Mouse (Mus musculus) C2C12 (cell line): ENCODE data around the gene Slc2a4.

ENCODE experiments used
- CEBPB ChIP-seq: IDR thresholded peaks from one replicate; pipeline ENCODE4 v1.6.1; 2011; ENCODE audit warnings: low read depth, mild to moderate bottlenecking, control low read depth, moderate library complexity
- CTCF ChIP-seq: IDR thresholded peaks from one replicate; pipeline ENCODE4 v1.5.1; 2011; ENCODE audit not compliant: control insufficient read depth, insufficient read depth, insufficient read length
- FOSL1 ChIP-seq: IDR thresholded peaks from one replicate; pipeline ENCODE4 v1.8.0; 2011; ENCODE audit warnings: mild to moderate bottlenecking, low read length; ENCODE audit not compliant: poor library complexity, insufficient read depth, severe bottlenecking
- MAX ChIP-seq: IDR thresholded peaks from one replicate; pipeline ENCODE4 v1.6.1; 2011; ENCODE audit warnings: mild to moderate bottlenecking, control low read depth
- MYOD1 ChIP-seq: IDR thresholded peaks from one replicate; pipeline ENCODE4 v1.6.1; 2011; ENCODE audit warnings: low read depth; ENCODE audit not compliant: control insufficient read depth, insufficient read length
- MYOG ChIP-seq: IDR thresholded peaks from one replicate; pipeline ENCODE4 v1.6.1; 2011; ENCODE audit not compliant: control insufficient read depth, insufficient read length; ENCODE audit errors: extremely low read depth
- USF1 ChIP-seq: IDR thresholded peaks from one replicate; pipeline ENCODE4 v1.6.1; 2011; ENCODE audit warnings: low read depth, mild to moderate bottlenecking, control low read depth, moderate library complexity

DNA sequence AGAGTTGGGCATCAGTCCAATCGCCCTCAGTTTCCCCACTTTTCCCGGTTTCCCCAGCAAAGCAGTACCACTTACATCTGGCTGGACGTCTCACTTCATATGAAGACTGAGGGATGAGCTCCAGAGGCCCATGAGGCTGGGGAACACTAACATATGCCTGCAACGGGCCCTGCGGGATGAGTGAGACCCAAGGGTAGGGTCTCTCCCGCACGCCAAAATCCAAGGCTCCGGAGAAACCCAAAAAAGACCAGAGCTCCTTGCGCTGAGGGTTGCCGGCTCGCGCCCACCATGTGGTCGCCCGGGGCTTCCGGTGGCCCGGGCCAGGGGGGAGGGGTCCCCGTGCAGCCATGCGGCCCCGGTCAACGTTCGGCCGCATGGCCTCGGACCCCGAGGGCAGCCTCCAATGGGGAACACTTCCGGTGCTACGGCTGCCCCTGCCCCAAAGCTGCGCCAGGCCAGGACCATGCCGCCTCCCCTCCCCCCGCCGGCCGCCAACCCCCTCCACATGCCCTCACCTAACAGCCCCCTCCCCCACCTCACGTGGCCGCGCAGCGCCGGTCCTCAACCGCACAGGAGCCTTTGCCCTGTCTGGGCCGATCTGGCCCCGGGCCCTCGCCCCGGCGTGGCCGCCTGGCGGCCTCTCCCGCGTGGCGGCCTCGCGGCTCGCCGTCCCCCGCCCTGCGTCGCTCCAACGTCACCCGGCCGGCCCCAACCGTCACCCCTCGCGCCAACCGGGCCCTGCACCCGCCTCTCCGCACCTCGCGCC lies 27.5 kb downstream of the Slc2a4 start:
- TF ChIP-seq CTCF: no peak
- TF ChIP-seq MYOD1: no peak
- no peak for TF ChIP-seq USF1
- peak; percentile 79 for TF ChIP-seq MAX
- TF ChIP-seq FOSL1: no peak
- no peak for TF ChIP-seq CEBPB
- TF ChIP-seq MYOG: no peak
